Mouse (Mus musculus) leukemia stem cell, adult 10-12 weeks (primary cell): ENCODE results near the gene Rgsl1. TPM values are rescaled to one million over a fixed set of nuclear protein-coding genes. Genes with fewer than 3 reads are reported as not detected.

Source experiments
- polyA plus RNA-seq: library from polyadenylated mRNA; stranded (reverse); fragments of >175 nt; gene quantifications from 2 replicates; pipeline ENCODE4 v1.2.3, GENCODE M21; 2012; ENCODE audit warnings: low replicate concordance

The Rgsl1 gene
- not detected in 2 replicates for polyA plus RNA-seq

DNA sequence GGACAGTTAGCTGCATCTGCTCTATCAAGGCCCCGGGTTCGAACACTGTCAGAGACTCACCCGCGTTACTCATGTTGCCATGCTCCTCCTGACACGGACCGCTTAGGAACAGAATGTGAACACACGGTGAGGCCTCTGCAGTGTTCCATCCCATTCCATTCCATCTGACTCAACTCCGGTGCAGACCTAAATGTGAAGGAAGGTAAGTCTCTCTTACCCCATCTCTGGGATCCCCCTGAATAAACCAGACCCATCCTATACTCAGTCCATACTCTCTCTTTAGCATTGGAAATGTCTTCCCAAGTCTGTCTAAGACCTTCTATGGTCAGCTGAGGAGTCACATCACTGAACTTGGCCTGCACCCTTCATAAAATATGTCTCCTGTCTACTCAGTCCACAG, at the start of gene Rgsl1:
Gene Rgsl1 (minus strand): TSS at position 101 of the 400 bp plus-strand sequence.

DNA sequence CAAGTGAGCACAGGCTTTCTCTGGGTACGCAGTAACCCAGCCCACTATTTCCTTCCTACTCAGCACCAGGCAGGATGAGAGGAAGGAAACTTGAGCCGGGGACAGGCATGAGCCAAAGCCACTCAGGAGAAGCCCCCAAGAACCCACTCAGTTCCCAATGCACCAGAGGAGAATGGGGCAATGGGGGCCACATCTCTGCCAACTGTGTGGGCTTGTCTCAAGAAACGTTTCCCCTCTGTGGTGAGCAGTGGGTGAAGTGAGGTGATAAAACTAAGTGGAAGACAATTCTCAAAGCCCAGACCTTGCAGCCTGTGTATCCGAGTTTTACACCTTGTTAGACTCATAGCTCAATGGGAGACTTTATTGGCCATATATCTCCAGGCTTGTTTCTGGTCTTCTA, 47.5 kb upstream of the Rgsl1 start, which contains the start of gene Teddm1a:
Gene Teddm1a (plus strand): TSS at position 301 of the 400 bp plus-strand sequence.

DNA sequence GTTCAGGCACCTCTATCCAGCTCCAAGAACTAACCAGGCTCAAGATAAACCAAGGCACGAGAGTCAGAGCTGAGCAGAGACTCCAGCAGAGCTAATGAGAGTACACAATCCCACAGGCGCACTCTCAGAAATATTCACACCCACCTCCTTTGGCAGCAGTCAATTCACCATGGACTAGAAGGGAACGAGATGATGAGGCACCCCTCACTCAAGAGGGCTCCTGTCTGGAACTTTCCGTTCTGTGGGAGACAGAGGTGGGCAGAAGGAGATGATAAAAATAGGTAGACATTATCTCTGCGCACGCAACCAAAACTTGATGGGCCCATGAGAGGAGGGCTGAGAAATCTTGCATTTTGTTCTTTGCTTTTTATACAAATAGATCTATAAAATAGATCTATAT, 30.1 kb upstream of the Rgsl1 start, which contains the start of gene Teddm1b:
Gene Teddm1b (plus strand): TSS at position 301 of the 400 bp plus-strand sequence.

DNA sequence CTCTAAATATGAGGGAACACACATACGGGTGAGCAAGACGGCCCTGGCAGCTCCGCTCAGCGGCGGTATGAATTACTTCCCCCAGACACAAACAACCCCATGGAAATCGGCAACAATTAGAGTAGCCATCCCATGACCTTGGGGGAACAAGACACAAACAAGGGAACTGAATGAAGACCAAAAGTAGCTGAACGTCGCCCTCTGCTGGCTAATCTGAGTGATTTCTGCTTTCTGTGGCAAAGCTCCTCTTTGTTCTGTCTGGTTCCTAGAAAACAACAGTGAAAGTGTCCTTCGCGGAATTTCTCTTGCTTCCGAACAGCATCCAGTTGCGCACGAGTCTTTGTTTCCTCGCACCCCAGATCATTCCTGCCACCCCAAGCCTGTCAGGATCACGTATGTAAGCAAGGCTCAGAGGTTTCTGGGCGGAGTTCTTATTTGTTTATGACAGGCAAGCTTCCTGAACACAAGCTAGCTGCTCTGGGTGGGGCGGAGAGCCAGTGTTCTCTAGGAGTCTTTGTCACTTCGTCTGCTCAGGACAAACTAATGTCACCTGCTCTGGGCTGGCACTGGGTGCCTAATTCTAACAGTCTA, 94.6 kb downstream of the Rgsl1 start, which contains the start of gene Rnasel:
Gene Rnasel (plus strand): TSS at position 216 of the 591 bp plus-strand sequence.

DNA sequence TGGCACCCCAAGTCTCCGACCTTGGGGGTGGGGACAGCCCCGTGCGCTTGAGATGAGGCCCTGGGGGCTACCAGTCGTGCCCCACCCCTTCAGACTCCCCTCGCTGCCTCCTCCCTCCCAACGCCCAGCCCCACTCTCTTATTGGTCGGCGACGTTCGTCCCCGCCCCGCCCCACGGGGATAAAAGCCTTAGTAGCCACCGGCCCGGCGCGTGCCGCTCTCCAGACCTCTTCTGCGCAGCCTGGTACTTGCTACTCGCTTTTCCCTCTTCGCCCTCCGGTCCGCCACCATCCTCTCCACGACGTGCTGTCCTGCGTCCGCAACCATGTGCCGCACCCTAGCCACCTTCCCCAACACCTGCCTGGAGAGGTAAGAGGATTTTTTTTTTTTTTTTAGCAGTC, 103.8 kb downstream of the Rgsl1 start, which contains the start of gene Rgs16:
Gene Rgs16 (plus strand): TSS at position 205 of the 400 bp plus-strand sequence.

Other genes starting within 250 kb of the Rgsl1 start
- gene Rgs8, start 191.1 kb downstream of the Rgsl1 start, polyA plus RNA-seq = 0.07 TPM in 1 of 2 replicates, not detected in the other
- gene Rgs16, start 103.8 kb downstream of the Rgsl1 start, polyA plus RNA-seq = 0.38 and 0.71 TPM in 2 replicates
- 4.0 and 5.0 TPM in 2 replicates for gene Rnasel, start 94.7 kb downstream of the Rgsl1 start, polyA plus RNA-seq
- not detected in 2 replicates for gene Teddm1b, start 30.2 kb upstream of the Rgsl1 start, polyA plus RNA-seq
- not detected in 2 replicates for gene Teddm1a, start 47.6 kb upstream of the Rgsl1 start, polyA plus RNA-seq
- gene Glul, start 55.8 kb upstream of the Rgsl1 start, polyA plus RNA-seq = 9.3 and 48.7 TPM in 2 replicates
- 0.14 and 0.18 TPM in 2 replicates for gene Teddm2, start 56.1 kb upstream of the Rgsl1 start, polyA plus RNA-seq